Mouse (Mus musculus) testis, adult 2 months (tissue): ENCODE measurements around the gene Stac3. TPM values are rescaled to one million over a fixed set of nuclear protein-coding genes. Genes with fewer than 3 reads are reported as not detected.

Experiments
- H3K27ac ChIP-seq: fragments of 200-500 bp; 2 replicates; pipeline ENCODE4 v1.5.1; 2012; ENCODE audit warnings: low read depth, low read length; ENCODE audit not compliant: control insufficient read depth, insufficient read depth
- H3K27me3 ChIP-seq: fragments of 200-500 bp; 2 replicates; pipeline ENCODE4 v1.6.1; 2012; ENCODE audit warnings: mild to moderate bottlenecking, low read length, moderate library complexity; ENCODE audit not compliant: control insufficient read depth, insufficient read depth
- H3K36me3 ChIP-seq: fragments of 200-500 bp; 2 replicates; pipeline ENCODE4 v1.6.1; 2012; ENCODE audit warnings: mild to moderate bottlenecking, low read length; ENCODE audit not compliant: control insufficient read depth, insufficient read depth
- H3K4me1 ChIP-seq: fragments of 200-500 bp; 2 replicates; pipeline ENCODE4 v1.6.1; 2012; ENCODE audit warnings: low read length; ENCODE audit not compliant: control insufficient read depth, insufficient read depth
- H3K4me3 ChIP-seq: fragments of 200-500 bp; 2 replicates; pipeline ENCODE4 v1.5.1; 2012; ENCODE audit warnings: low read depth, mild to moderate bottlenecking, low read length, moderate library complexity, mixed read lengths; ENCODE audit not compliant: control insufficient read depth
- CTCF ChIP-seq: fragments of 200-500 bp; IDR thresholded peaks from 2 replicates; pipeline ENCODE4 v1.5.1; 2012; ENCODE audit warnings: low read depth, mild to moderate bottlenecking, inconsistent platforms, low read length, moderate library complexity; ENCODE audit not compliant: control insufficient read depth, insufficient read depth, insufficient replicate concordance
- POLR2A ChIP-seq: fragments of 200-500 bp; IDR thresholded peaks from 2 replicates; pipeline ENCODE4 v1.6.1; 2012; ENCODE audit warnings: low read depth, mild to moderate bottlenecking, inconsistent platforms, low read length, moderate library complexity; ENCODE audit not compliant: control insufficient read depth
- polyA plus RNA-seq: library from polyadenylated mRNA; depleted of rRNA; stranded (reverse); fragments of >200 nt; gene quantifications from 2 replicates; pipeline ENCODE4 v1.2.3, GENCODE M21; 2012

Stac3 gene
- polyA plus RNA-seq, 1 experiment, result 1.0 TPM

GRCm38 (mm10) chr10:127509837-127510701, 8.6 kb downstream of the Stac3 start:
- Histone ChIP-seq H3K27ac (no peak overlapping the region), H3K36me3 (no peaks in the 10 kb centered on the region), H3K4me1 (peaks cover 61% of the 10 kb centered on the region), H3K4me3 (peak overlapping the region; percentile 86), H3K27me3 (no peaks in the 10 kb centered on the region)
- TF ChIP-seq CTCF (no peak), POLR2A (no peak)

GRCm38 (mm10) chr10:127510895-127511617, 9.6 kb downstream of the Stac3 start:
- Histone ChIP-seq H3K36me3 (no peaks in the 10 kb centered on the region), H3K4me3 (no peak overlapping the region), H3K27me3 (no peaks in the 10 kb centered on the region), H3K4me1 (peaks cover 70% of the 10 kb centered on the region), H3K27ac (no peak overlapping the region)
- TF ChIP-seq POLR2A, result no peak
- TF ChIP-seq CTCF, result no peak

GRCm38 (mm10) chr10:127511634-127512306, 10.3 kb downstream of the Stac3 start:
- Histone ChIP-seq H3K4me1 (peaks cover 78% of the 10 kb centered on the region), H3K36me3 (no peaks in the 10 kb centered on the region), H3K27ac (no peak overlapping the region), H3K27me3 (no peaks in the 10 kb centered on the region), H3K4me3 (peak overlapping the region; percentile 18; the same call in 1 of the 2 replicates)
- TF ChIP-seq CTCF (no peak), POLR2A (no peak)

GRCm38 (mm10) chr10:127512307-127512666, 10.8 kb downstream of the Stac3 start:
- H3K36me3 ChIP-seq, result no peaks in the 10 kb centered on the region
- H3K4me1 ChIP-seq, result peaks cover 83% of the 10 kb centered on the region
- no peak for TF ChIP-seq CTCF
- TF ChIP-seq POLR2A, result no peak
- H3K27me3 ChIP-seq, result no peaks in the 10 kb centered on the region
- no peak overlapping the region for H3K27ac ChIP-seq
- no peak overlapping the region for H3K4me3 ChIP-seq

GRCm38 (mm10) chr10:127512813-127513212, 11.3 kb downstream of the Stac3 start:
- TF ChIP-seq CTCF (peak; percentile 99), POLR2A (no peak)
- no peak overlapping the region for H3K27ac ChIP-seq
- H3K4me1 ChIP-seq, result peaks cover 79% of the 10 kb centered on the region
- no peaks in the 10 kb centered on the region for H3K27me3 ChIP-seq
- peak overlapping the region; percentile 56 for H3K4me3 ChIP-seq
- no peaks in the 10 kb centered on the region for H3K36me3 ChIP-seq

GRCm38 (mm10) chr10:127513501-127514091, 12.1 kb downstream of the Stac3 start:
- TF ChIP-seq CTCF (no peak), POLR2A (no peak)
- H3K4me1 ChIP-seq, result peaks cover 76% of the 10 kb centered on the region
- H3K36me3 ChIP-seq, result no peaks in the 10 kb centered on the region
- H3K4me3 ChIP-seq, result no peak overlapping the region; the same call in 1 of the 2 replicates
- H3K27me3 ChIP-seq, result no peaks in the 10 kb centered on the region
- no peak overlapping the region for H3K27ac ChIP-seq

GRCm38 (mm10) chr10:127514111-127514698, 12.7 kb downstream of the Stac3 start:
- H3K4me3 ChIP-seq, result no peak overlapping the region
- no peaks in the 10 kb centered on the region for H3K36me3 ChIP-seq
- TF ChIP-seq CTCF (no peak), POLR2A (no peak)
- H3K4me1 ChIP-seq, result peaks cover 72% of the 10 kb centered on the region
- H3K27ac ChIP-seq, result no peak overlapping the region
- no peaks in the 10 kb centered on the region for H3K27me3 ChIP-seq
